Comparison of ENCODE assay signal across 10 mouse cellular contexts in genomic region chr11:19523853-19524487, GRCm38 (mm10).
DNase-seq lines count a peak whose midpoint lies in the region; ATAC-seq and TF ChIP-seq lines count a peak whose summit lies in the region.
"Had no signal": no experiment of that assay in that cellular context is flagged by ENCODE, and none has a peak within 500 bp of the region (broad histone marks: within the 10 kb centered on the region; RNA-seq: fewer than 3 reads in every experiment).

No protein-coding gene starts in this region.

- peak; percentile 96 for ATAC-seq in hindbrain, embryonic 11.5 days (ENCODE audit: low FRiP score)
- ATAC-seq in stomach, postnatal 0 days (ENCODE audit: low FRiP score, low TSS enrichment), result peak; percentile 54; the same call in 1 of the 2 replicates

- no peaks in the 10 kb centered on the region for H3K27me3 ChIP-seq in hindbrain, embryonic 11.5 days (ENCODE audit: control insufficient read depth, insufficient read depth, low read length)
- peaks cover 21% of the 10 kb centered on the region for H3K27me3 ChIP-seq in midbrain, embryonic 10.5 days (ENCODE audit: low read depth, poor library complexity, severe bottlenecking)
- no peaks in the 10 kb centered on the region for H3K27me3 ChIP-seq in stomach, postnatal 0 days (ENCODE audit: control insufficient read depth, insufficient read depth, low read length)

- 25% methylated on average over 6 of the region's 6 CpGs for WGBS in hindbrain, embryonic 11.5 days
- 30% methylated on average over 6 of the region's 6 CpGs for WGBS in midbrain, embryonic 10.5 days
- WGBS in stomach, postnatal 0 days, result 58% methylated on average over 6 of the region's 6 CpGs

- no peaks in the 10 kb centered on the region for H3K36me3 ChIP-seq in hindbrain, embryonic 11.5 days (ENCODE audit: control insufficient read depth, insufficient read depth, low read length)
- H3K36me3 ChIP-seq in midbrain, embryonic 10.5 days, result no peaks in the 10 kb centered on the region
- no peaks in the 10 kb centered on the region for H3K36me3 ChIP-seq in stomach, postnatal 0 days (ENCODE audit: control insufficient read depth, insufficient read depth, low read length)

- no peaks in the 10 kb centered on the region for H3K9me3 ChIP-seq in hindbrain, embryonic 11.5 days (ENCODE audit: control insufficient read depth, low read length)
- H3K9me3 ChIP-seq in midbrain, embryonic 10.5 days (replicated peaks), result no peaks in the 10 kb centered on the region
- no peaks in the 10 kb centered on the region for H3K9me3 ChIP-seq in stomach, postnatal 0 days (ENCODE audit: control insufficient read depth, low read length)

- H3K4me3 ChIP-seq in hindbrain, embryonic 11.5 days (ENCODE audit: low read depth, low read length), result no peak overlapping the region
- H3K4me3 ChIP-seq in midbrain, embryonic 10.5 days, result no peak overlapping the region
- H3K4me3 ChIP-seq in stomach, postnatal 0 days (ENCODE audit: low read depth, low read length), result no peak overlapping the region

- intact Hi-C loops in gastrocnemius, postnatal 36 days (cut with DNase I), result no loop called here

- DNase-seq in layer of hippocampus, adult 8-10 months (ENCODE audit: low spot score in 2 of 2), result peak; percentile 12 to 23
- DNase-seq in layer of hippocampus, postnatal 25 days (ENCODE audit: extremely low spot score in 1 of 2, low spot score in 1 of 2), result no peak
- DNase-seq in hindbrain, embryonic 11.5 days (ENCODE audit: low spot score), result peak; percentile 70
- peak; percentile 63 for DNase-seq in midbrain, embryonic 10.5 days (ENCODE audit: low spot score)
- DNase-seq in stomach, postnatal 0 days (ENCODE audit: low spot score), result no peak
- DNase-seq in spleen, adult 12 weeks (ENCODE audit: low spot score), result no peak
- no peak for DNase-seq in urinary bladder, adult 2 months (ENCODE audit: low spot score)
- DNase-seq in gastrocnemius, postnatal 36 days, result no peak
- DNase-seq: heart, postnatal 4 days; lung, adult 2 months had no signal

- H3K9ac ChIP-seq in hindbrain, embryonic 11.5 days (ENCODE audit: low read depth, low read length), result no peak overlapping the region
- H3K9ac ChIP-seq in stomach, postnatal 0 days (ENCODE audit: low read length), result no peak overlapping the region

- TF ChIP-seq EP300 in stomach, postnatal 0 days (optimal IDR thresholded peaks at IDR 0.05), result no peak

- no peaks in the 10 kb centered on the region for H3K4me1 ChIP-seq in hindbrain, embryonic 11.5 days (replicated peaks; ENCODE audit: control insufficient read depth, insufficient read depth, low read length)
- H3K4me1 ChIP-seq in midbrain, embryonic 10.5 days, result peaks cover 26% of the 10 kb centered on the region
- no peaks in the 10 kb centered on the region for H3K4me1 ChIP-seq in stomach, postnatal 0 days (replicated peaks; ENCODE audit: control insufficient read depth, insufficient read depth)

- peak overlapping the region; percentile 51; the same call in 1 of the 2 replicates for H3K27ac ChIP-seq in hindbrain, embryonic 11.5 days (ENCODE audit: low read depth, low read length)
- H3K27ac ChIP-seq in midbrain, embryonic 10.5 days (replicated peaks), result peak overlapping the region; percentile 59
- no peak overlapping the region for H3K27ac ChIP-seq in stomach, postnatal 0 days (replicated peaks)

- no peak for TF ChIP-seq CTCF in stomach, postnatal 0 days (IDR thresholded peaks at IDR 0.05; ENCODE audit: low read depth)

- H3K4me2 ChIP-seq in hindbrain, embryonic 11.5 days (replicated peaks; ENCODE audit: low read depth, low read length), result no peak overlapping the region
- H3K4me2 ChIP-seq in stomach, postnatal 0 days (replicated peaks; ENCODE audit: low read depth), result no peak overlapping the region

Comparison
In these comparisons a context has a peak if more than half of its experiments do, and no peak if none do; other contexts are left out.
1. DNase-seq: peak in layer of hippocampus, adult 8-10 months (2 of 2), hindbrain, embryonic 11.5 days (single experiment) and midbrain, embryonic 10.5 days (single experiment); none in layer of hippocampus, postnatal 25 days (0 of 2), stomach, postnatal 0 days (single experiment), spleen, adult 12 weeks (single experiment), urinary bladder, adult 2 months (single experiment) and gastrocnemius, postnatal 36 days (0 of 2).